Mouse (Mus musculus) gastrocnemius, postnatal 36 days (tissue): ENCODE measurements around the gene Mllt6. TPM values are rescaled to one million over a fixed set of nuclear protein-coding genes. Genes with fewer than 3 reads are reported as not detected.
"Not testable (repeated sequence)": the region's sequence is repeated elsewhere in the genome, so short reads cannot be mapped to it uniquely, and the experiment has no call there.

Source experiments
- DNase-seq, 2 experiments: peaks; one replicate each; pipeline ENCODE4 v3.0.0; 2022
- intact Hi-C: fragments of 180-260 bp; cut with DNase I; formaldehyde crosslinking; loops from one replicate; pipeline ENCODE4 v1.15.1; 2025
- total RNA-seq, 2 experiments: library from RNA; stranded (reverse); gene quantifications; 2 replicates each; pipeline ENCODE4 v1.2.3; 2021

Gene Mllt6
- total RNA-seq, 2 experiments from 2014 or later: 40.7 to 46.4 TPM

DNA sequence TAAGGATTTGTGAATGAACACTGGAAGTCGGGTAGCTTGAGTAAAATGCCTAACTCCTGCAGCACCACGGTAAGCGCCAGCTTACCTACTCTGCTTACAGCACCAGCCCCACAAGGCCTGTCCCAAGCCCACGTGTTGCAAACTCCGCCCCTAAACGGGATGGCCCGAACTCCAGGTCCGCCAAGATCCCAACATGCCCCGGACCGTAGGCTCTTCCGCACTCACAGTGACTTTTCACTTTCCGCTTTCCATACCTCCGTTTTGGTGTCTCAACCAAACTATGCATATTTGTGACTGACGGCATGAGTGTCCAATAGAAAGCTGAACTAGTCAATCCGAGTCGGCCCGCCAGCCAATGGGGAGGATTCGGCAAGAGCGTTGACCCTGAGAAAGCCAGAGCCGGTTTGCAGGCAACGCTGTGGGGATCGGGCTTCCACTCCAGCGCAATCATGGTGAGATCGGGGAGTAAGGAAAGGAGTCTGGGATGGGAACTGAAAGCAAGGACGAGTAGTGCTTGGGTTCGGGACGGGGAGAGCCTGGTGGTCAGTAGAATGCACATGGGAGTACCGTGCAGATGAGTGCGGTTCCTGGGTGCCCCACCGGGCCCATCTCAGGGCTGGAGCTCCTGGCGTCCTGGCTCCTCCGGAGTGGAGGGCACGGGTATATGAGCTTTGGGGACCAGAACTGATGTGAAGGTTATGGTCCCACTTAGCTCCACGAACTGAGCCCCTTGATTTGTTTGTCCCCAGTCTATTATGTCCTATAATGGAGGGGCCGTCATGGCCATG, 40.0 kb downstream of the Mllt6 start, which contains the start of gene Psmb3:
TSS of gene Psmb3 (plus strand) at position 361 of the 788 bp plus-strand sequence.
- peak; percentile 87 to 99 for DNase-seq
- intact Hi-C loops: loop anchor here (5.0 kb wide), 1 partner anchor 39 kb away; the partner anchor contains the start of gene Pip4k2b

DNA sequence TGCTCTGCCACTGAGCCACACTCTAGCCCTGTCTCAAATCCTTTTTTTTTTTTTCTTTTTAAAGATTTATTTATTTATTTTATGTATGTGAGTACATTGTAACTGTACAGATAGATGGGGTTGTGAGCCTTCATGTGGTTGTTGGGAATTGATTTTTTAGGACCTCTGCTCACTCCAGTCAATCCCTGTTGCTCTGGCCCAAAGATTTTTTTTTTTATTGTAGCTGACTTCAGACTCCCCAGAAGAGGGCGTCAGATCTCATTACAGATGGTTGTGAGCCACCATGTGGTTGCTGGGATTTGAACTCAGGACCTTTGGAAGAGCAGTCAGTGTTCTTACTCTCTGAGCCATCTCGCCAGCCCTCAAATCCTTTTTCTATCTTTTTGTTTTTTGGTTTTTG, 46.9 kb downstream of the Mllt6 start:
- intact Hi-C loops, DNase-seq: not testable (repeated sequence)

DNA sequence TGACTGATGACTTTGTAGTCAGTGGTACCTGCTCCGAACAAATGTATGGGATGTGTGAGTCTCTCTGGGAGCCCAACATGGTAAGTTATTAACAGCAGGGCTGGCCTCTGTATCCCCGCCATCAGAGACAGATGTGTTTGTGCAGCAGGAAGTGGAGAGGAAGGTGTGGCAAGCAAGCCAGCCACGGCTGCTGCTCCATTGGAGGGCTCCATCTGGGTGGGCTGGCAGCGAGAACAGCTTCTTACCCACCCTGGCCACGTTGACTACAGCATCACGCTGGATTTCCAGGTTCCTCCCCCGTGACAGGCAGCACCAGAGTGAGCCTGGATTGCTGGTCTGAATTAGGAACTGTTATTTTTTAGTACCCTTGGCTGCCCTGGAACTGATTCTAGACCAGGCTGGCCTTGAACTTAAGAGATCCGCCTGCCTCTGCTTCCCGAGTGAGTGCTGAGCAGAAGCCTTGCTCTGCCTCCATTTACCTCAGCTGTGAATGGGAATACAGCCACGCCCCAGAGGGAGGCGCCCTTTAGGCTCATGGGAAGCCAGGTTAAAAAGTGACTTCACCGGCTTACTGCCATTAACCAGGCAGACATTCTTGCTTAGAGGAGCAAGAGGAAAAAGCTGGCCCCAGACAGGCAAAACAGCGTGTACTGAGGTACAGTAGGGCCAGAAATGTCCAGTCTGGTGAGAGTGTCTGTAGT, 48.1 kb downstream of the Mllt6 start:
- intact Hi-C loops: no loop called here
- no peak for DNase-seq

DNA sequence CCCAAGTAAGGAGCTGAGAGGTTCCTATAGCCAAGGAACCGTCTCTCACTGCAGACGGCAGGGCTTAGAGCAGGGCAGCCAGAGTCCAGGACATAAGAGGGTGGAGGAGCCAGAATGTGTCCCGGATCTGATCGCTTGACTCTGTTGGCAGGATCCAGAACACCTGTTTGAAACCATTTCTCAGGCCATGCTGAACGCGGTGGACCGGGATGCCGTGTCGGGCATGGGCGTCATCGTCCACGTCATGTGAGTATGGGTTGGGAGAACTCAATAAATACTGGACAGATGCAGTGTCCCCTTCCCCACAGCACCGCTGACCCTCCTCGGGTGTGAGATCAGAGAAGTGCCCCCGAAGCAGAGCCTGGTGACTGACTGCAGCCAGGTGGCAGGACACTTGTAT, 49.1 kb downstream of the Mllt6 start:
- intact Hi-C loops: no loop called here
- peak in 1 of 2 experiments; percentile 42 for DNase-seq

DNA sequence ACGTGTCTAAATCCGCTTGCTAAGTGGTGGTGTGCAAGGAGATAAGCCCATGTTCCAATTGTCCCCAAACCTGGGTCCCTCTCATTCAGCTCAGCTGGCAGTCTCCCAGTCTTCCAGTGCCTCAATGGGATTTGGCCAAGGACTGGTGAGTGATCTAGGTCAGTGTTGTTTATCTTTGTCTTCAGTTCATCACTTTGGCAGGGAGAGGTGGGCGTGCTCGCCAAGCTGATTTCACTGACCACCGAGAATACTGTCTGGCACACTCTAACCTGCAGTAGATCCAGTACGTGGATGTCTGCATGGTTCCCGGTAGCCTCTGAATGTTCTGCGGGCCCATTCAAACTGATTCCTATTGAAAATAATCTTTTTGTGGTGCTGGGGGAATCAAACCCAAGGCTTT, 50.7 kb downstream of the Mllt6 start:
- intact Hi-C loops: no loop called here
- peak; percentile 49 to 56 for DNase-seq

DNA sequence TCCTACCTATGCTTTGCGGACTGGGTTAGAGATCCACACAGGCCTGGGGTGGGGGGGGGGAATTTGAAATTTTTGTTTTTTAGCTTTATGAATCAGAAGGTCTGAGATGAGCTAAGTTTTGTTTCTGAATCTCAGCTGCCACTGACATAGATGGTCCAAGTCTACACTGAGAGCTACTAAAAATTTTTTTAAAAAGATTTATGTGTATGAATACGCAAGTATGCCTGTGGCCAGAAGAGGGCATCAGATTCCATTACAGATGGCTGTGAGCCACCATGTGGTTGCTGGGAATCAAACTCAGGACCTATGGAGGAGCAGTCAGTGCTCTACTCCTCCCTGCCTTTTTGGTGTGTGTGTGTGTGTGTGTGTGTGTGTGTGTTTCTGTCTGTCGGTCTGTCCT, 51.1 kb downstream of the Mllt6 start:
- intact Hi-C loops: no loop called here
- DNase-seq: no peak

DNA sequence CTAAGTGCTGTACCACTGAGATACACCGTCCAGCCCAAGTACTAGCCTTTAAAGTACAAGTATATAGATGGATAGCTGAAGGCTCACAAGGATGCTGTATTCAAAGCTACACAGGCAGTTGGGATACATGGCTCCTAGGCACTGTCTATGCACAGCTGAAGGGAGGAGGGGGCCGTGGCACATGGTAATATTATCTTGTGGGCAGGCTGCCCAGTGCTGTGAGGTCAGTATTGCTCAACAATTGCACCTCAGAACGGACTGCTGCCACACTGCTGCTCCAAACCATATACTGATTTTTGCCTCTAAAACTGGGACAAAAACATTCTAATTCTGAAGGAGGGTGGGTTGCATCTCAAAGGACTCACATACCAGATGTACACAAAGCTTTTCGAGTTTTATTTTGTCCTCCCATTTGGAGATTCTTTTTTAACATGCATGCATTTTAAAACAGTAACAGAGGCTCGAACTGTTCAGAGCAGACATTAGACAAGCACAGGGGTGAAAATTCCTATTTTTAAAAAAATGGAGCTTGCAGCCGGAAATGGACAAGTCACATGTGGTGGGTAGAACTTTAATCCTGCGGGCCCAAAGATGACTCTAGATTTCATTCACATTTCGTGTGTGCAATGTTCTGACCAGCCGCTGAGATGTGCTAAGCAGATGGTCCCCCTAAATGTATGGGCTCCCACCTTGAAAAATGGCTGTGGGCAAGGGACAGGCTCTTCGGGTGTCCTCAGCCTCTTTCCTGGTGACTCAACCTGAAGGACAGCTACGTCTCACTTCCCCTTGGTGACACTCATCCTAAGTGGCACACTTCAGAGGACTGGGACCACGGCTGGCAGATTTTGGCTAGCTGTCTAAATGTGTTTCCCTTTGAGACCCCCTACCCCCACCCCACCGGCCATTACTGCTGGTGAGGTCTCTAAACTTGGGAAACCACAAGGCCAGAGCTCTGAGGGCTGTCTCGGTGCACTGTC, 51.9 kb downstream of the Mllt6 start:
- intact Hi-C loops: no loop called here
- DNase-seq: peak; percentile 50 to 60

DNA sequence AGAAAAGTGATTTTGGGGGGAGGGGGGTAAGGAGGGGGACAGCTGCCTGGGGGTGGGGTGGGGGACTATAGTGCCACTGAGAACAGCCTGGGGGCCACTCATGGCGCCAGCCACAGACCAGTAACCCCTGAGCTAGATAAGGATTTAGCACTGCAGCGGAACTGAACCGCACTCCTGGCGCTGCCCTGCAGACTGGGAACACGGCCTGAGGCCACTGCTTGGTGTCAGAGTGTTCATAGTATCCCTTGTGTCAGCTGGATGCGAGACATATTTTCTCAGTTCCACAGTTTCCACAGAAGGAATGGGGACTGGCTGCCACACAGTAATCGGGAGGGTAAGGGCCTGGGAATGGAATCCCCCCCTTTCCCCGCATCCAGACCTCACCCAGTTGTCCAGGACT, 52.8 kb downstream of the Mllt6 start:
- no peak for DNase-seq
- intact Hi-C loops: no loop called here

DNA sequence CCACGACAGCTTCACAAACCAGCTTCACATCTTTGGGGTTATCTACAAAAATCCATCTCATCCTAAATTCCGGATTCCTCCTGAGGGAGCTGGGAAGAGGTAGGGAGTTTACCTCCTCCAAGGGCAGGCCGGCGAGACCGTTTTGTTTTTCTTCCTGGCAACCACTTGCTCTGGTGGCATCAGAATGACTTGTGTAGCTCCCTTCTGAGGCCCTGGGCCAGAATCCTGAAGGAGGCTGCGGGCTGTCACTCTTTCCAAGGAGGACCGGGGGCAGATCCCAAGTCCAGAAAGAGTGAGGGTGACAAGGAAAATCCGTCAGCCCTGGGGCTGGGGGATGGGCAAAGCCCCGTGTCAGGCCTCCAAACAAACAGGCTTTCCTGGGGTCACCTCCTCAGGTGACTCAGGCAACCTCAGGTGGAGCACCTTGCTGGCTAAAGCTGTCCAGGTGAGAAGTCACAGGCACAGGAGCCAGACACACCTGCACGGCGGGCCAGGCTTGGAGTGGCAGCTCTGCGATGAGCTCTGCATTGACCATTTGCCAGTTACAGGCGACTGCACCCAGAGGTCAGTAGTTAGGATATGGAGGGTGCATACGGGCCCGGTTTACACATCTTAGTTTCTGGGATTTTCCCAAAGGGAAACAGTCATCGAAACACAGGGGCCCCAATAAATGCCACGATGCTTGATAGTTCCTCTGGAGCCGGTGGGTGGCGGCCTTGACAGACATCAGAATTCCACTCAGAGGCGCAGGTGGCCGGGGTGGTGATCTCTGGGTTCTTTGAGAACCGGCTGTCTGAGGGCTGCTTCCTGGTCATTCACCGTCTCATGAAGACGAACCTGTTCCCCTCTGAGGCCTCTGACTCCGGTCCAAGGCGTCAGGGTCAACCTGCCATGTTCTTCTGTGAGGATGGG, 54.4 kb downstream of the Mllt6 start:
- intact Hi-C loops: no loop called here
- DNase-seq: no peak

DNA sequence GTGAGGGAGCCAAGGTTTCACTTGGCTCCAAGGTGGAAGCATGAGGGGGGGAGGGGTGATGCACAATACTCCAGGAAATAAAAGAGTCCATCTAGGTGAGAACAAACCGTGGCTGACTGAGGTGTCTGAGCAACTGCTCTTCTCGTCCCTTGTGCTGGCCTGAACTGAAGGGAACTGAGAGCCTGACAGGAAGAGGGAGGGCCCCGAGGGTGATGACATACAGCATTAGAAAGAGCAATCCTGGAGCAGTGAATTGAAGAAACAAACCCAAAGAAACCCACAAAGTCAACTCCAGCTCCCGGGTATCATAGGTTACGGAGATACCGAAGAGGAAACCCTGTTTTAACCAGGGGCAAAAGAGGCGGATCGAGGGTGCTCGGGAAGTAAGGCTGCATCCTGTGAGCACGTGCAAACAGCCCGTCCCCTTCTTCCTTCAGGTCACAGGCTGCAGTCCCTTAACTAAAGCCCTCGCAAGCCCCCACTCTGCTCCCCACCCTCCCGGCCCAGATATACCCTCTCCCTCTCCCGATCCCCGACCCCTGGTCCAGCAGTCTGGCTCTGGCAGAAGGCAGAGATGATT, 55.2 kb downstream of the Mllt6 start:
- intact Hi-C loops: no loop called here
- no peak for DNase-seq

DNA sequence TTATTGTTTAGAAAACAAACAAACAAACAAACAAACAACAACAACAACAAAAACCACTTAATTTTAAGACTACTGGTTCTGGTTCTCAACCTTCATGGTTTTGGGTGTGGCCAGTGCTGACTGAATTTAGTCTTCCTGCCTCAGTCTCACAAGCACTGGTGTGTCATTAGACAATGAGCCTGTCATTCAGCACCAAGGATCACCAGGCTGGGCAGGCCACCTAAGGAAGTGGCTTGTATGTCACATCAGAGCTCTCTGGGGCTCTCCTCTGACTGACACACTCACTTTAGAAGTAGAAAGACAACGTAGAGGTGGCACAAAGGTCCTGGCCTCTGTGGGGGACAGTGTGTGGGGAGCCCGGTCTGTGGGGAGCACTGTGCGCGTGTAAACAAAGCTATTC, 55.8 kb downstream of the Mllt6 start:
- intact Hi-C loops: no loop called here
- DNase-seq: no peak

DNA sequence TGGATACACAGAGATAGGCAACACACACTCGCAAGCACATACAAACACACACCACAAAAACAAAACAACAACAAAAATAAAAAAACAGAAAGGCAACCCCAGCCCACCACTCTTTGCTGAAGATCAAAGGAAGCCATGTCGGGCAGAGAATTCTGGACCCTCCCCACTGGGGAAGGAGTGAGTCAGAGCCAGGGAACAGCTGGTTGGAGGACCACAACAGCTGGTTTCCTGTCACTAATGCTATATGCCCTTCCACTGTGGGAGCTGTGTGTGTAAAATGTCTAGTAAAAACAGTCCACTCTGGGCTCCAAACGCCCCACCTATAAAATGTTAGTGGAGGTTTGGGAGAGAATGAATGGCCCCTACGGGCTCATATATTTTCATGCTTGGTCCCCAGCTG, 58.1 kb downstream of the Mllt6 start:
- intact Hi-C loops: no loop called here
- DNase-seq: no peak

DNA sequence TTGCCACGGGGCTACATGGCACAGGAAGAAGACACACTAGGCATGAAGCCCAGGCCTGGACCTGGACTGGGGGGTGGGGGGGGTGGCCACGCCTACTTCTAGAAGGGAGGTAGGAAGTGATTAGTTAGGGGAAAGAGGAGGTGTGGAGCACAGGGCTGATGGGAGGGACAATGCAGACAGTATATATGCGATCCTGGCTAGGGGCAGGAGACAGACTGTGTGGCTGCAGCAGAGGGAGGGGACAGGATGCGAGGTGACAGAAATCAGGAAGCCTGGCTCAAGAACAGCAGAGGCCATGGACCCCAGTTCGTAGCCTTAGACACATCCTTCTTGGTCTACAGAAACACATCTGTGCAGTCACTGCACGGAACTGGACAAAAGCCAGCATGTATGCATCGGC, 60.5 kb downstream of the Mllt6 start:
- intact Hi-C loops: no loop called here
- no peak for DNase-seq

DNA sequence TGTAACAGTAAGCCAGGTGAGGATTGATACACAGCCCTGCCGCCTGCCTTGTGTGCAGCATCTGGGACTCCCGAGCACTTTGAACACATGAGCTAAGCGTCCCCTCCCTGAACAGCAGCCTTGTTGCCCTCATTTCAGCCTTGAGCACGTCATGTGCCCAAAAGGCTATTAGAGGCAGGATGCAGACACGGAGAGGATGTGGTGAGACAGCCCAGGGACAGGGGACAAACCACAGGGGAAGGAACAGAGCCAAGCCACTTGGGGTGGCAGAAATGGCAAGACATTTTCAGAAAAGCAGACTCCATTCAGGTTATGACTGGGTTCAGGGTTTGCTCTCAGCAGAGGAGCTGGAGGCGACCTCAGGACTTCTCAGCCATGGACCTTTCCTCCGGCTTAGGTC, 65.1 kb downstream of the Mllt6 start:
- intact Hi-C loops: no loop called here
- no peak for DNase-seq

DNA sequence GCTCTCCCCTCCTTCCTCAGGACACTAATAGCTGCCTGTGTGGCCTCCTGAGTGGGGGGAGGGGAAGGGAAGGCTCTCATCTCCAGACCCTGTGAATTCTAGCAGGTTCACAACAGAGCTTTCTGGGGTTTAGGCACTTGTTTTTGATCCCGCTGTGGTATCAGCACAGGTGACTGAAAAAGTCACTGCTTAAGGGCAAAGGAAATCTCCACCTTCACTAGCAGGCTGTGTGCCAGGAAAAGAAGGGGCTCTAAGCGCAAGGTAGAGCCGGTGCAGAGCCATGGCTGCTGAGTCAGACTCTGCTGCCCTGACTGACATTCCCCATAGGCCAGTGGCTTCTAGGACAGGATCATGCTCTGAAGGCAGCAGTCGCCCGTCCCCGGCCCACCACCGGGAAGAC, 65.5 kb downstream of the Mllt6 start:
- intact Hi-C loops: no loop called here
- no peak for DNase-seq

DNA sequence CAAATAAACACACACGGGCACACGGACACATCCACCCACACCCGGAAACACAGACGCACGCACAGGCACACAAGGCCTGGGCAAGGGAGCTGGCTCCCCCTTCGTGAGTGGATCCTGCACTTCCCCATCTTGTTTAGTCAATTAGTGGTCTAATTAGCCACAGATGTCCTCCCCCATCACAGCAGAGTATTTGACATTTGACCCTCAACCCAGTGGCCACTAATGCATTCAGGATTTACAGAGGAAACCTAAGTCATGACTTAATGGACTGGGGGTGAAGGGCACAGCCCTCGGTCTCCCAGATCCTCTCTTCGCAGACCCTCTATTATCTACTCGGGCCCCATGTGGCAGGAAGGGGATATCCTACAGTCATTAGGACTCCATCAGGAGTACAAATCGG, 70.5 kb downstream of the Mllt6 start:
- no peak for DNase-seq
- intact Hi-C loops: no loop called here

DNA sequence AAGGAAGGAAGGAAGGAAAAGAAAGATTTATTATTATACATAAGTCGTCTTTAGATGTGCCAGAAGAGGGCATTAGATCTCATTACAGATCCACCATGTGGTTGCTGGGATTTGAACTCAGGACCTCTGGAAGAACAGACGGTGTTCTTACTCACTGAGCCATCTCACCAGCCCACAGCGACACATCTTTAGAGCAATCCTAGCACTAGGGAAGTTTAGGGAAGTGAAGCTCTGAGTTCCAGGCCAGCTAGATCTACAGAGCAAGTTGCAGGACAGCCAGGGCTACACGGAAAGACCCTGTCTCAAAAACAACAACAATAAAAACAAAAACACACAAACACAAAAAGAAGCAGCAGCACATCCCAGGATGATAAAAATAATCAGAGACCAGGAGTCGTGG, 71.6 kb downstream of the Mllt6 start:
- DNase-seq, intact Hi-C loops: not testable (repeated sequence)
